Mouse (Mus musculus): Measurements from ENCODE around the gene Nisch.

GRCm38 (mm10) chr14:31171821-31172220 is 44.9 kb downstream of the Nisch start:
- no peak for TF ChIP-seq GATA1 (IDR thresholded peaks at IDR 0.05; ENCODE audit: low read length)
- TF ChIP-seq TAL1 (IDR thresholded peaks at IDR 0.05; ENCODE audit: low read length) = no peak
